Mouse (Mus musculus) c-Kit-positive CD71-positive TER-119-negative erythroid progenitor cells, embryonic 14.5 days (primary cell): ENCODE data around the gene Jazf1.

ENCODE experiments used
- DNase-seq: peaks from one replicate; pipeline ENCODE4 v3.0.0-alpha.2; 2013; ENCODE audit warnings: low read depth

The Jazf1 gene

DNA sequence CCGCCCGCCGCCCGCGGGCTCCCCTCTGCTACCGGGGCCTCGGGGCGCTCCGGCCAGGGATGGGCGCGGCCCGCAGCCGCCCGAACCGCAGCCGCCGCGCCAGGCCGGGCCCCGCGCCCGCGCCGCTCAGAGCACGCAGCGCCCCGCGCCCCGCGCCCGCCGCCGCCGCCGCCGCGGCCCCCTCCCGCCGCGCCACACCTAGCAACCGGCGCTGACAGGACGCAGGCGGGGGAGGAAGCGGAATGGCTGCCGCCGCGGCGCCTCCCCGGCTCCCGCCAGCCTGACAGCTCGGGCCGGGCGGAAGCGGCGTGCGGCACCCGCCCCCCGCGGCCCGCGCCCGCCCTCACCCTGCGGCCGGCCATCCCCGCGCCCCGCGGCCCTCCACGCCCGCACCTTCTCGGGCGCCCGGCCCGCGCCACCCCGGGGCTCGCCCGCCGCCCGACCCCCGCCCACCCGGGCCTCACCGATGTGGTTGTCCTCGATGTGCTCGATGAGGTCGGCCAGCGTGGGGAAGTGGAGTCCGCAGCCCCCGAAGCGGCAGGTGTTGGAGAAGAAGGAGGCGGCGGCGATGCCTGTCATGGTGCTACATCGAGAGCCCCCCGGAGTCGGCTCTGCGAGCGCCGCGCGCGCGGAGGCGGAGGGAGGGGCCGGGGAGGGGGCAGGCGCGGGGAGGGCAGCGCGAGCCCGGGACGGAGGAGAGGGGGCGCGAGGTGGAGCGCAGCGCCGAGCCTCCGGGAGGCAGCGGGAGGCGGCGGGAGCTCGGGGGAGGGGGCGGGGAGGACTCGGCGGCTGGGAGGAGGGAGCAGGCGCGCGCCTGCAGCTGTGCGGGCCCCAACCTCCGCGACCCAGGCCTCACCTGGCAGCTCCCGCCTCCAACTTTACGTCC lies at the start of gene Jazf1:
TSS of gene Jazf1 (minus strand) at position 643 of the 886 bp plus-strand sequence.
- DNase-seq = no peak

DNA sequence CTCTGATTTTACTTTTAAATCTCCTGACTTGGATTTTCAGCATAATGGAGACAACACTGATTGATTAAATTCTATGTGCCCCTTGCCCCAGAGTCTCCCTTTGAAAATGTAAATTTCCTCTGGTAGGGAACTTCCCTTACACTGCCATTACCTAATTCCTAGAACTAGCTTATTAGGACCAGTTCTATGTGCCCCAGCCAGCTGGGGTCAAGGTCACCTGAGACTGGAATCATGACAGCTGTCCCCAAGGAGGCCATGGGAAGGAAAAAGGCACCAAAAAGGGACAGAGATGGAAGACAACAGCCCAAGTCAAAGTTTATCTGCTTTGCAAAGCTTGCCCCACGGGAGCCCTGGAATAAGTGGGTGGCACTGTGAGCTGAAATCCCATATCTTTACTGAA lies 49.4 kb upstream of the Jazf1 start:
- DNase-seq = no peak

DNA sequence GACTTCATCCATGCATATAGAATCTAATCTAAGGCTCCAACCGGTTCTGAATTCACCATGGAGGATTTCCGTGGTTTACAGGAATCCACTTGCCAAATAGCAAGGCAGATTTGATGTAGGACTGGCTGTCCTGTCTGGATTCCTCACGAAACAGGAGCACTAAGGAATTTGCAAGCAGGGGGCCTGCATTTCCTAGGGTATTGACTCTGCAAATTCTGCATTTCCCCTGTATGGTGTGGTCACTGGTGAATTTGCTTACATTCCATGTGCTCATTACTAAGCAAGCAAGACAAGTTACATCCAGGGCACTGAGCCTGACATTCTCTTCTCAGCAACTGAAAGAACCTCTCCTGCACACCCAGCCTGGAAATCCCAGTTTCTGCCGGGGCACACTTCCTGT lies 18.4 kb upstream of the Jazf1 start:
- DNase-seq = no peak

DNA sequence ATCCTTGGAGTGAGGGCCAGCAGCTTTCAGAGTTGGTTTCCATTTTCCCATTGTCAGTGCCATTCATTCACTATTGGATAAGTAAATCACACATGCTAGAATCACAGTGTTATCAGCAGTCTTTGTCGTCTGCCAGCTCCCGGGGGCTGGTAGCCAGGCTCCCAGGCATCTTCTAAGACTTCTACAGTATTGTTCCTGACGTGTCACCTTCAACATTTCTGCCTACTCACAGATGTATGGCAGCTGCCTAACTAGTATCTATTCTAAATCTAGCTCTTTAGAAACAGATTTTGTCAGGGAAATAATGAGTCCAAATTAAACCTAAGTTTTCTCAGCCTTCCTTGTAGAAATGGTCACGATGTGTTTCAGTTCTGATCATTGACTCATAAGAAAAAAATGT lies 12.8 kb upstream of the Jazf1 start:
- no peak for DNase-seq

DNA sequence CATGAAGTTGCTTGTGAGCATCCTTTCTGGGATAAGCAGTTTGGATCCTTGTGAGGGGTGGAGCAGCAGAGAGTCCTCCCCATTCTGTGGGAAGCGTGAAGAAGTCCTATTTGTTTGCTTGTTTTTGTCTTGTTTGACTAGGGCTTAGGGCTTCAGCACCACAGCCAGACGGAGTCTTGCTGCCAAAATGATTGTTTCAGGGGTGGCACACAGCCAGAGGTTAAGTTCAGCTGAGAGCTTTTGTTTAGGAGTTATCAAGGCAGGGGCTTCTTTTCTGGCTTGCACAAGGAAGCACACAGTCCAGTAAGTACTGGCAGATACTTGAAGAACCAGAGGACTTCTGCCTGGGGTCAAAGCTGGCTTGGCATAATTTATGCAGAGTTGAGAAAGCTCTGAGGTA lies 10.2 kb upstream of the Jazf1 start:
- DNase-seq = no peak

DNA sequence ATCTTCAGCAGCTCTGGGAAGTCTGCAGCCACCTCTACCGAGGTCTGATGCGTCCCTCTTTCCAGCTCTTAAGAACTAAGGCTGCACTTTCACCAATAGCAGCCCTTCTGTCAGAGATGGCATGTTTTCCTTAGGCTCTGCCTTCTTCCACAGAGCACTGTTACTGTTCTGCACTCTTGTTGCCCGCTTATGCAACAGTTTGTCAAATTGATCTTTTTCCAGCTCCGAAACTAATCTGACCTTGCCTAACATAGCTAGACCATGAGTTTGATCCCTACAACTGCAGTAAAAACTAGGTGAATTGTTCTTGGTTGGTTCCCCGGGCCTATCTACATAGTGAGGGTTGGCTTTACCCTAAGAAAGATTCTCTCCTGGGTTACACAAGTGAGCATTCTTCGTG lies 3.3 kb upstream of the Jazf1 start:
- no peak for DNase-seq

DNA sequence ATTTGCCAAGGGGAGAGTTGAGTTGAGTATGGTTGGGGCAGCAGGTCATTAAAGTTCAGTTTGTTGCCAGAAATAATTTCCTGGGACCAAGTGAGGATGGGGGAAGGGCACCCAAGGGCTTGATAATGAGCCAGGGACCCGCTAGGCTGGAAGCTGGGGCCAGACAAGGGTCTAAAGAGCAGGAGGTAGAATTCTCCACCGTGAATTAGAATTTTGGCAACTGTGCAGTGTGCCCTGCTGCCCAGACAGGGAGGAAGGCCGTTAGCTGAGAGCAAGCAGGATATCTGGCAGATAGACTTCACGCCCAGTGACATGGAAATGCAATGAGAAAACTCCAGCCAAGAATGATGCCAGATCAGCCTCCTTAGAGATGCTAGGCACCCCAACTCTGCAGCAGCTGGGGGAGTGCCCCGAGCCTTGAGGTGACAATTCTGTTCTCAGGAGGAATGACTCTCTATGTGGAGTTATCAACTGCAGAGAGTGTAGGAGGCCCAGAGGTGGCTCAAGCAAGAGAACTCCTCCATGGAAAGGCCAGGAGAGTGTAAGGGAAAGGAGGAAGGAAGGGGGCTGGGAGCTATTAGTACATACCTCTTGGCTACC lies 1.6 kb upstream of the Jazf1 start:
- DNase-seq = no peak

DNA sequence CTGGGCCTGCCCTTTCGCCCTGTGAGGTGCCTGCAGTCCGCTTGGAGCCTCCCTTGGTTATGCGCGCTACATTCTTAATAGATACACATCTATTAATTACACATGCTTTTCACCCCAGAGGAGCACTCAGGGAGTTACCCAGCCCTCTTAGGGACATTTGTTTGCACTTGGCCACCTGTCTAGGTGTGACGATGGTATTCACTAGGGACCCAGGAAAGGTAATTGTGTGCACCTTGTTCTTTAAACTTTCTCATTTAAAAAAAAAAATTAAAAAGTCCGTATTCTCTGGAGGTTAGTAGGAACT lies 396 bp upstream of the Jazf1 start:
- DNase-seq = no peak

DNA sequence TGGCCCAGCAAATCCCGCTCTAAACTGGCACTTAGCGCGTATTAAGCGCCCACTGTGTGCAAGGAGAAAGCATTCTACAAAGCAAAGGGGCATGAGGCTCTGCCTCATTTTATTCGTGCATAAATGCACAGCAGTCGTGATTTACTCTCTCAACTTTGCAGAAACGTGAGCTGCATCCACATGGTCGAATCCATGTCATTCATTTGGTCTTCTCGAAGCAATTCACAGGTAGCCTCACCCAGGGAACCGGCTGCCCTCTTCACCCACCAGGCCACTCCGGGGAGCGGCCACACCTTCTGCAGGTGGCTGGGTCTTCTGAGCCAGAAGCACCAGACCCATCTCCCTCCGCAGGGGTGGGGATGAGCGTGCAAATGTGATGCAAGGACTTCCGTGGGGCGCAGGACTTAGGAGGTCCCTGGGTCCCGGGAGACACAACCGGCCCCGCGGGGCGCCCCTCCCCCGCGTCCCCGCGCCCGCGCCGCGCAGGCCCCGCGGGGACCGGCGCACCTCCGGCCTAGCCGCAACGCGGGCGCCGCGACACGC lies 914 bp downstream of the Jazf1 start:
- no peak for DNase-seq

DNA sequence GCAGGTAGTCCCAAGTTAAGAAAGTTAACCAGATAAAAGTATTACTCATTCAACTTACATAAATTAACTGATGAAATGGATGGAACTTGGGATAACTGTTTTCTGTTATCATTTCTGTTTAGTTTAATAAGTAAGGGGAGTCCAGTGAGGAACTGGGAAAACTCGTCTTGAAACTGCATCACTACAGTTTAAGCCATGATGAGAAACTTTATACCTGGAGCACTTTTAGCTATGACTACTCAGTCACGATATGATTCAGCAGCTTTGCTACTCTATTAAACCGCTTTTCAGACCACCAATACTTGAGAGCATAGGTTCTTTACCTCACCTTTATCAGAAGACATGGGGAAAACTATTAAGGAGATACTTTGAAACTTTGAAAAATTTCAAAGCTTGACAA lies 1.5 kb downstream of the Jazf1 start:
- DNase-seq = no peak

DNA sequence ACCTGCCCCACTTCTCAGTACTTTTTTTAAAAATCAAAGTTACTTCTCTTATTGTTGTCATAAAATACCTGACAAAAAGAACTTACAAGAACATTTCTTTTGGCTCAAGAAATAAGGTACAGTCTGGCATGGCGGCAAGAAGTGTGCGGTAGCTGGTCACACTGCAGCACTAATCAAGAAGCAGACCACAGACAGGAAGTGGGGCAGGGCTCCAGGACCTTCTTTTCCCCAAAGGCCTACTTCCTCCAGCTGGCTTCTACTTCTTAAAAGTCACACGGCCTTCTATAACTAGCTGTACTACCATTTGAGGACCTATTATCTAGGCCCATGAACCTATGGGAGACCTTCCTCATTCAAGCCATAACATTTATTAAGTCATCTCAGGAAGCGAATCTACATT lies 4.4 kb downstream of the Jazf1 start:
- DNase-seq = no peak

DNA sequence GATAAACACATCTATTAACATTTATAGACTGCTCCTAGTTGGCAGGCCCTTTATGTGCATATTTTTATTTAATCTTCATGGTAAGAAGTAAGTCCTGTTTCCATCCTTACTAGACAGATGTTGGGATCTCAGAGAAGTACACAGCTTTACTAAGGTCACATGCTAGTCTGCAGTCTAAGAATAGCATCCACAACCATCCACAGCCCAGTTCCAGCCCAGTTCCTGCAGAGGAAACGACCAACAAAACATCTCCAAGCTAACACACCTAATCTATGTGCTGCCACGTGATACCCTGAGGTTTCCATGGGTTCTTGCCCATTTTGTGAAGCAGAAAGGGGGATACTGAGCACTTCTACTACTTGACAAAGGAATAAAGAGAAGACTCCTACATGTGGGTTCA lies 13.5 kb downstream of the Jazf1 start:
- DNase-seq = no peak

DNA sequence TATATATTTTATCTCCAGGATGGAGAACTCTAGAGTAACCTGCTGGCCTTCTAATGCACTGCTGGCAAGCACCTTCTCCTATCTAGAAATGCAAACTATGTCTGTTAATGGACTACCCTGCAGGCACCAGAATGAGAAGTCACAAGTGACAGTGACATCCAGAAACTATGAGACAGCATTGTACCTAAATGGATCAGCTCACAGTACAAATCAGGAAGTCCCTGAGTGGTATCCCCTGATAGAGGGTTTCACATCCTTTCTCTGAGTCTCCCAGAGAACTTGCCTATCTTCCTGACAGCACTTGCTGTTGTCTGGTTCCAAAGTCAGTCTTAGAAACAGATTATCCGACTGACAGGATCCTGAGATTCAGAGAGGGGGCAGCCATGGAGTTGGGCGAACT lies 22.9 kb downstream of the Jazf1 start:
- DNase-seq = no peak

DNA sequence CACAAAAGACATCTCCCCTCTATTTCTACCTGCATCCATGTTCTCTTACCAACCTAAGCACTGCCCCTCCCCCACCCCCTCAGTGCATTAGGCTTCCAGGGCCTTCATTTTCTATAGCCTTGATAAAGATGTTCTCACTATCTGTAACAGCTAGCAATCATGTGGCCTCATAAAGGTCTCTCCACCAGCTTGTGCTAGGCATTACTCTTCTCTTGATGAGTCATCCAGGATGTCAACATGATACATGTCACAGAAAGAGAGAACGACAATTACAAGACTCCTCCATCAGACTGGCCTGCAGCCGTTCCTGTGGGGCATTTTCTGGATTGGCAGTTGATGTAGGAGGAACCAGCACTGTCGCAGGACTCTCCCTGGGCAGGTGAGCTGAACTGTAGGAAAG lies 30.3 kb downstream of the Jazf1 start:
- DNase-seq = no peak

DNA sequence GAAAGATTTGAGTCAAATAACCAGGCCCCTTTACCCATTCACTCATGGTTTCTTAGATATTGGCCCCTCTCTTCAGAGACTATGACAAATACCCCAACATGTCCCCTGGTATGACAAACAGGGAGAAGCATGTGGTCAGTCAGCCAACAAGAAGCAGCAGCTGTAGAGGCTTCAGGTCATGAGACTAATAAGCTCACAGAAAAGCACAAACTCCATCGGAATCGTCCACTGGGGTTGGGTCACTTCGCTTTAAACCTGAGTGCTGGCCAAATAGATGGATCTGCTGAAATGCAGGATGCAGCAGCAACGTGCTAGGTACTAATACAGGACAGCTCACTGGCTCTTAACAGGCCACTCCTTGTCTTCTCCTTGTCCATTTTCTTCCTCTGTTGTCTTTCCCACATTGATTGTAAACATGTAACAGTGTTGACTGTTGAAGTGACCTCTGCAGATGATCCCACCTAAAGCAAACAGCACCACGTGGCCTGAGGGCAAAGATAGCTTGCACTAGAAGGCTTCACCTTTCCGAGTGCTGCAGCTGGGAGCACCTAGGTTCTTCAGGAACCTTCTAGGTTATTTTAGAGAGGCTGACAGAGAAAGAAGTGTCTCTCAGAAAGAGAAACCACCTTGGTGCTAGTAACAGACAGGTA lies 33.9 kb downstream of the Jazf1 start:
- DNase-seq = no peak

DNA sequence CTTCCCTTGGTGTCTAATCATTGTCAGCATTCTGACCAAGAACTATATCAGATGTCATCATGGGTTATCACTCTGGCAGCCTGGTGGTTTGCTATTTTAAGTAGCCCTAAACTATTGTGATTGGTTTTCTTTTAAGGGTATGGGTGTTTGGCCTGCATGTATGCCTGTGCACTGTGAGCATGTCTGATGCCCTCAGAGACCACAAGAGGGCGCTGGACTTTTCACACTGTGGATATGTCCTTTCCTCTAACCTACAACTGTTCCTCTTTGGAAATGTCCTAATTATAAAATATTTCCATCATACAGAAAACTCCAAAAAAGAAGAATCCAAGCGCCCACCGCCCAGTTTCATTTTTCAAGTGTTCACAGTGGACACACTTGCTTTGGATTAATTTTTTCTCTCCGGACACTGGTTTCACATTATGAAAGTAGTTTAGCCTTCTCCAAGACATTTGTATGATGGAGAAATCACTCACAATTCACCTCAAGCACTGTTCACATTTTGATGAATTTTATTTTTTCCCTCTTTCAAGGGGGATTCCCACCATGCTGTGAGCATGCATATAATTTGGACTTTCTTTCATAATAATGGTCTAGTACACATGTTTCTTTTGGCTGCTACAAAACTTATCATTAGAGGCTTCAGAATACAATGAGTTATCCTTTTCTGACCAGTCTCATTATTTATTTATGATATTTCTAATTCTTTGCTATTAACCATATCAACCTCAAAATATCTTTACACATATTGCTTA lies 35.5 kb downstream of the Jazf1 start:
- DNase-seq = peak; percentile 8

DNA sequence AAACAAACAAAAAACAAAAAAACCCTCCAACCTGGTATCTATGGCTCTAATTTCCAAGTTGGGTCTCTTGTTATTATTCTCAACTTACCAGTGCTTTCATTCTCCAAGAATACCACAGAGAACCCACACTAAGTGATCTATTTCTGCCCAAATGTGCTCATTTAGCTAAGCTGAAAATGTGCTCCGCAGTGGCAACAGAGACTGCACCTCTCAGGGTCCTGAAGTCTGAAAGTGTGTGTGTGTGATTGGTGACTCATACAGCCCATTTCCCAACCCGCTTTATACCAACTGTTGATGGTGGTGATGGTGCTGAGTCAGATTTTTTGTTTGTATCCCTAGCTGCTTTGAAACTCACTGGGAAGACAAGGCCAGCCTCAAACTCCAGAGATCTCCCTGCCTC lies 46.4 kb downstream of the Jazf1 start:
- no peak for DNase-seq

DNA sequence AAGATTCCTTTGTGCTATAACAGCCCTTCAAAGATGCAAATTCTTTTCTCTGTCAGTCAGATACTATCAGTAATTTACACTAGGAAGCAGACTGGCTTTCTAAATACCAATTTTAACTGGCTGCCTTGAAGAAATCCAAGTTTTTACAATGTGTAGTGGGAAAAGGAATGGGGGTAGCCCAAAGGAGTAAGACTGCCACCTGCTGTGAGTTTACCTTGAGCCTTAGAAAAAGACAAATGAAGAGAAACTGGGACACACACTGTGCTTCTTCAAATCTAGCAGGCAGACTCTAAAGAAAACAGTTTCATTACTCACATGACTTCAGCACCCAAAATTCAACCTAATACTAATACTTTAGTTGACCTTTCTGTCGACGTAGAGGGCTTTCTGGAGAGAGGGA lies 47.4 kb downstream of the Jazf1 start:
- DNase-seq = no peak

DNA sequence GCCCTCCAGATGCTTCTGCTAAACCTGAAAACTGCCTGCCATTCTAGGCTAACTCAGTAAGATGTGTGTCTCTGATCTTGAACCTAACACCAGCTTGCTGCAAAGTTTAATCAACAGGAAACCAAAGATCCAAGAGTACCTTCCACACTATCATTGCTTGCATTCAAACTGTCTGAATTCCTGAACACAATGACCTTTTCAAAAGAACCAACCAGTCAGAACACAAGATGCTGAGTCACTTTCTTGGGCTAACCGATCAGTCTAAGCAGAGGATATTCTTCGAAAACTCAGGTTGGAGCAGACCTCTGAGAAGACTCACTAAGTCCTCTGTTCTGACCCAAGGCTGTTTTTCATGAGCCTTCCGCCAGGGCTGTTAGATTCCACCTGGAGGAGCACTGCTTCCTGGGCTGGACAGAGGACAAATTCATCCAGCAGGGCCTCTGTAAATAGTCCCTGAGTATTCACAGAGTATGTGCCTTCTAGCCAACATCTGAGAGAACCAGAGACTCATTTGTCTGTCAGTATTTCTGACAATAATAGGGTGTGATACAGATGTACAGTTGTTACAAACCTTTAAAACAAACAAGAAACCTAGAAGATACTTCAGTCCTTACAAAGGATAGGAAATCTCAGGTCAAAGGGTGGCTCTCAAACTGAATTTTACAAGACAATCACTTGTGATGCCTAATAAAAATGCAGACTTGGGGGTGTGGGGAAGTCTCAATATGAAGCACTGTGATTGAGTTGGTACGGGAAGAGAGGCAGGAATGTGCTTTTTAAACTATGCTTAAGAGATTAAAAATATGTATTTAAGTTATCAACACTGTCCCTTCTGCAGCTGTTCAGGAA lies 50.9 kb downstream of the Jazf1 start:
- DNase-seq = no peak

DNA sequence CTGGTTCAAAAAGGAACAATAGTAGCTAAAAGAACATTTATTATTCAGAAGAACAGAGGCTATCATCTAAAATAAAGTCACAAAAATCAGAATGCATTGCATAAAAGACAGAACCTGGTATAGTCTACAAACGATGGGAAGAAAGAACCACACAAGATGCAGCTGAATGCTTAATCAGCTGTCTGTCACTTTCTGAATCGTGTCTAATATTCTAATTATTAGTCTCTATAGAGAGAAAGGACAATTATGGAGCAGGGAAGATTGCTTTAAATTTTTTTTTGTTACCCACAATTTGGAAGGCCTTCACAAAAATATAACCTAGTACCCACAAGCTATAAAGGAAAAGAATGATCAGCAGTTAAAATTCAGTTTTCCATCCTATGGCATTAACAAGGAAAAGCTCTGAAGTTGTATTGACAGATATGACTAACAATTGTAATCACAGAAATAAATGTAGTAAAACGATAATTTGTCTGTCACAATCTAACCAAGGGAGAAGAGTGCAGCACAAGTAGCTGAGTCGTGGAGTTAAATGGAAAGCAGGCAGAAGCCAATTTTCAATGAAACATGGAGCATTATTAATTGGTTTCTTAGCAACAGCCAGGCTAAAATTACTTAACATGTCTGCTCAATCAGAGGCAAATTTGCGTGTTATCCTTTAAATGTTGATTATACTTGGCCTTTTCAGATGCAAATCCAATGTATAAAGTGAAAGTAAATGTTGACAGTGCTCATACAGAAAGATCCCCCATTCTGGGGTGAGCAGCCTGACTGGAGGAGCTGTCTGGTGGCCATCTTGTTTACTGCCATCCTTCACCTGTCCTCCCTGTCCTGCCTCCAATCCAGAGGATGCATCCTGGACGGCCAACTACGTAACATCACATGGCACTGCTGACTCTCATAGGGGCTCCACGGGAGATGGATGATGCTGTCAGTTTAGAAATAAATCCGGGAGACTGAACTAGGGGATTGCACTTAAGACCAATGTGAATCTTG lies 53.7 kb downstream of the Jazf1 start:
- DNase-seq = no peak
